Mouse (Mus musculus) intestine, postnatal 0 days (tissue): ENCODE results near the gene Lrrtm4. TPM values are rescaled to one million over a fixed set of nuclear protein-coding genes. Genes with fewer than 3 reads are reported as not detected.
A peak's percentile ranks its signal among the peaks of the same experiment; 100 is the strongest.

ENCODE experiments used
- ATAC-seq: fragments of 200-750 bp; cut with Nextera tagmentation; 2 replicates; pipeline ENCODE4 v1.8.0; 2017; ENCODE audit warnings: mild to moderate bottlenecking, moderate TSS enrichment, moderate library complexity
- H3K27ac ChIP-seq: fragments of 300-500 bp; sonication (generic); 2 replicates; pipeline ENCODE4 v1.5.1; 2014; ENCODE audit warnings: mild to moderate bottlenecking, low read depth, low read length, moderate library complexity
- H3K27me3 ChIP-seq: fragments of 300-500 bp; sonication (generic); replicated peaks from 2 replicates; pipeline ENCODE4 v1.6.1; 2014; ENCODE audit warnings: low read length, mixed read lengths; ENCODE audit not compliant: control insufficient read depth, insufficient read depth
- H3K36me3 ChIP-seq: fragments of 300-500 bp; sonication (generic); 2 replicates; pipeline ENCODE4 v1.6.1; 2014; ENCODE audit warnings: mild to moderate bottlenecking, moderate library complexity; ENCODE audit not compliant: control insufficient read depth, insufficient read depth
- H3K4me1 ChIP-seq: fragments of 300-500 bp; sonication (generic); replicated peaks from 2 replicates; pipeline ENCODE4 v1.6.1; 2014; ENCODE audit warnings: antibody characterized with exemption, low read length, mixed read lengths; ENCODE audit not compliant: control insufficient read depth, insufficient read depth
- H3K4me2 ChIP-seq: fragments of 300-500 bp; sonication (generic); replicated peaks from 2 replicates; pipeline ENCODE4 v1.6.1; 2014; ENCODE audit warnings: low read depth, mild to moderate bottlenecking, moderate library complexity
- H3K4me3 ChIP-seq: fragments of 300-500 bp; sonication (generic); 2 replicates; pipeline ENCODE4 v1.5.1; 2014; ENCODE audit warnings: low read depth, low read length
- H3K9ac ChIP-seq: fragments of 300-500 bp; sonication (generic); 2 replicates; pipeline ENCODE4 v1.6.1; 2014; ENCODE audit warnings: mild to moderate bottlenecking, low read depth, low read length
- H3K9me3 ChIP-seq: fragments of 300-500 bp; sonication (generic); 2 replicates; pipeline ENCODE4 v1.6.1; 2016; ENCODE audit warnings: mixed run types; ENCODE audit not compliant: control insufficient read depth
- CTCF ChIP-seq: sonication (generic); IDR thresholded peaks from 2 replicates; pipeline ENCODE4 v1.5.1; 2016; ENCODE audit warnings: low read depth, mild to moderate bottlenecking, control low read depth, antibody characterized with exemption, moderate library complexity
- WGBS: fragments of 180-500 bp; shearing (Covaris S2); extraction: QIAGEN DNeasy Blood & Tissue Kit; methylation state at CpG from one replicate; pipeline ENCODE4 v1.1.7; 2014; 5-methylcytosine and 5-hydroxymethylcytosine counted together
- polyA plus RNA-seq: library from polyadenylated mRNA; unstranded; fragments of >200 nt; fragmentation: Nextera tagmentation; extraction: Ambion mirVana; gene quantifications from 2 replicates; pipeline ENCODE4 v1.2.1, GENCODE M21; 2015

Gene Lrrtm4
- polyA plus RNA-seq, 1 experiment from 2014 or later = 0.30 TPM

- no peaks in the 10 kb centered on the region for H3K36me3 ChIP-seq
- H3K4me2 ChIP-seq = no peak overlapping the region
- H3K27ac ChIP-seq = no peak overlapping the region
- TF ChIP-seq CTCF = no peak
- 33% methylated on average over 3 of the region's 3 CpGs for WGBS
- H3K9ac ChIP-seq = no peak overlapping the region
- no peak overlapping the region for H3K4me3 ChIP-seq
- ATAC-seq = no peak
- no peaks in the 10 kb centered on the region for H3K4me1 ChIP-seq
- H3K9me3 ChIP-seq = no peaks in the 10 kb centered on the region
- no peaks in the 10 kb centered on the region for H3K27me3 ChIP-seq
Observed at GRCm38 (mm10) chr6:80265746-80266145, 247.1 kb downstream of the Lrrtm4 start.

- no peaks in the 10 kb centered on the region for H3K9me3 ChIP-seq
- peak; percentile 34 for TF ChIP-seq CTCF
- H3K4me3 ChIP-seq = no peak overlapping the region
- H3K9ac ChIP-seq = no peak overlapping the region
- no peaks in the 10 kb centered on the region for H3K27me3 ChIP-seq
- no peak overlapping the region for H3K27ac ChIP-seq
- 86% methylated on average over 1 of the region's 1 CpGs for WGBS
- no peaks in the 10 kb centered on the region for H3K4me1 ChIP-seq
- H3K36me3 ChIP-seq = no peaks in the 10 kb centered on the region
- no peak overlapping the region for H3K4me2 ChIP-seq
- ATAC-seq = no peak
Observed at GRCm38 (mm10) chr6:80286968-80287367, 268.3 kb downstream of the Lrrtm4 start.

- no peaks in the 10 kb centered on the region for H3K27me3 ChIP-seq
- no peaks in the 10 kb centered on the region for H3K9me3 ChIP-seq
- no peak overlapping the region for H3K4me2 ChIP-seq
- H3K4me1 ChIP-seq = no peaks in the 10 kb centered on the region
- ATAC-seq = no peak
- H3K4me3 ChIP-seq = no peak overlapping the region
- TF ChIP-seq CTCF = no peak
- no peak overlapping the region for H3K27ac ChIP-seq
- H3K9ac ChIP-seq = no peak overlapping the region
- H3K36me3 ChIP-seq = no peaks in the 10 kb centered on the region
Observed at GRCm38 (mm10) chr6:80301871-80302270, 283.2 kb downstream of the Lrrtm4 start.

- no peak overlapping the region for H3K4me3 ChIP-seq
- H3K9me3 ChIP-seq = no peaks in the 10 kb centered on the region
- H3K4me1 ChIP-seq = no peaks in the 10 kb centered on the region
- no peak for ATAC-seq
- no peak for TF ChIP-seq CTCF
- H3K9ac ChIP-seq = no peak overlapping the region
- no peak overlapping the region for H3K27ac ChIP-seq
- H3K4me2 ChIP-seq = no peak overlapping the region
- 84% methylated on average over 1 of the region's 1 CpGs for WGBS
- no peaks in the 10 kb centered on the region for H3K36me3 ChIP-seq
- no peaks in the 10 kb centered on the region for H3K27me3 ChIP-seq
Observed at GRCm38 (mm10) chr6:80303568-80303967, 284.9 kb downstream of the Lrrtm4 start.

- Histone ChIP-seq H3K9ac (no peak overlapping the region), H3K27me3 (no peaks in the 10 kb centered on the region), H3K4me3 (no peak overlapping the region), H3K36me3 (no peaks in the 10 kb centered on the region), H3K4me2 (no peak overlapping the region), H3K27ac (no peak overlapping the region), H3K4me1 (no peaks in the 10 kb centered on the region), H3K9me3 (no peaks in the 10 kb centered on the region)
- no peak for ATAC-seq
- no peak for TF ChIP-seq CTCF
- 80% methylated on average over 3 of the region's 3 CpGs for WGBS
Observed at GRCm38 (mm10) chr6:80328391-80328790, 309.7 kb downstream of the Lrrtm4 start.

GRCm38 (mm10) chr6:80331751-80332150, 313.1 kb downstream of the Lrrtm4 start:
- Histone ChIP-seq H3K9me3 (no peaks in the 10 kb centered on the region), H3K4me1 (no peaks in the 10 kb centered on the region), H3K36me3 (no peaks in the 10 kb centered on the region), H3K27me3 (no peaks in the 10 kb centered on the region), H3K9ac (no peak overlapping the region), H3K27ac (no peak overlapping the region), H3K4me2 (no peak overlapping the region), H3K4me3 (no peak overlapping the region)
- WGBS = 65% methylated on average over 3 of the region's 3 CpGs
- no peak for TF ChIP-seq CTCF
- ATAC-seq = no peak

GRCm38 (mm10) chr6:80352307-80352706, 333.6 kb downstream of the Lrrtm4 start:
- no peak for TF ChIP-seq CTCF
- no peak overlapping the region for H3K9ac ChIP-seq
- H3K36me3 ChIP-seq = no peaks in the 10 kb centered on the region
- ATAC-seq = no peak
- no peaks in the 10 kb centered on the region for H3K27me3 ChIP-seq
- no peaks in the 10 kb centered on the region for H3K4me1 ChIP-seq
- H3K9me3 ChIP-seq = no peaks in the 10 kb centered on the region
- no peak overlapping the region for H3K27ac ChIP-seq
- no peak overlapping the region for H3K4me3 ChIP-seq
- 88% methylated on average over 1 of the region's 1 CpGs for WGBS
- no peak overlapping the region for H3K4me2 ChIP-seq
